In the genomic region with DNA sequence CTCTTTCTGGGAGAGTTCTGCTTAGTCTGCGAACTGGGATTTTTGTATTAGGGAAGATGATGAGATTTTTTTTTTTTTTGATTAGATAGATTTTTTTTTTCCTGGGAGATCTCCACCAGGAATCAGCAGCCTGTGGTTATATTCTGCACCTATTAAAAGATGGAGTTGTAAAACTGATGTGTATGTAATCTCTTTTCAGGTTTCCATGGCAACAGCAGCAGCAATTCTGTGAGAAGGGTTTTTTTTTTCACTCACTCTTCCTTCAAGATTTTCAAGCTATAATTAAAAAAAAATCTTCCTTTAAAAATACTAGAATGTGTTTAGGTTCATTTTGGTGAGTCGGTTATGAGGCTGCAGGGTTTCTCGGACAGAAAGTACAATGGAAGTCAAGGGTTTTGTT, we compare ENCODE assay signal across 22 mouse cellular contexts.
DNase-seq lines count a peak whose midpoint lies in the region; ATAC-seq lines count a peak whose summit lies in the region.
"Had no signal": no experiment of that assay in that cellular context is flagged by ENCODE, and none has a peak within 500 bp of the region (broad histone marks: within the 10 kb centered on the region; RNA-seq: fewer than 3 reads in every experiment).

No protein-coding gene starts in this region.

- H3K36me3 ChIP-seq in hindbrain, embryonic 13.5 days = no peaks in the 10 kb centered on the region
- no peaks in the 10 kb centered on the region for H3K36me3 ChIP-seq in hindbrain, embryonic 11.5 days (ENCODE audit: control insufficient read depth, insufficient read depth, low read length)
- H3K36me3 ChIP-seq in forebrain, embryonic 15.5 days = no peaks in the 10 kb centered on the region
- no peaks in the 10 kb centered on the region for H3K36me3 ChIP-seq in midbrain, embryonic 12.5 days
- H3K36me3 ChIP-seq in neural tube, embryonic 15.5 days = no peaks in the 10 kb centered on the region
- H3K36me3 ChIP-seq: embryonic facial prominence, embryonic 15.5 days; heart, embryonic 10.5 days; limb, embryonic 10.5 days had no signal

- H3K4me1 ChIP-seq in hindbrain, embryonic 13.5 days (replicated peaks) = peaks cover 11% of the 10 kb centered on the region
- no peaks in the 10 kb centered on the region for H3K4me1 ChIP-seq in hindbrain, embryonic 11.5 days (replicated peaks; ENCODE audit: control insufficient read depth, insufficient read depth, low read length)
- peaks cover 14% of the 10 kb centered on the region for H3K4me1 ChIP-seq in forebrain, embryonic 15.5 days
- H3K4me1 ChIP-seq in midbrain, embryonic 12.5 days = peaks cover 9% of the 10 kb centered on the region
- H3K4me1 ChIP-seq in neural tube, embryonic 15.5 days = peaks cover 10% of the 10 kb centered on the region; the same call in 1 of the 2 replicates
- H3K4me1 ChIP-seq: embryonic facial prominence, embryonic 15.5 days; heart, embryonic 10.5 days; limb, embryonic 10.5 days had no signal

- no peak overlapping the region for H3K9ac ChIP-seq in hindbrain, embryonic 13.5 days
- no peak overlapping the region for H3K9ac ChIP-seq in hindbrain, embryonic 11.5 days (ENCODE audit: low read depth, low read length)
- H3K9ac ChIP-seq in forebrain, embryonic 15.5 days (replicated peaks) = no peak overlapping the region
- no peak overlapping the region for H3K9ac ChIP-seq in midbrain, embryonic 12.5 days (replicated peaks)
- no peak overlapping the region for H3K9ac ChIP-seq in neural tube, embryonic 15.5 days (replicated peaks)
- H3K9ac ChIP-seq: embryonic facial prominence, embryonic 15.5 days; liver, postnatal 0 days had no signal

- H3K27ac ChIP-seq in hindbrain, embryonic 13.5 days = peak overlapping the region; percentile 81
- no peak overlapping the region for H3K27ac ChIP-seq in hindbrain, embryonic 11.5 days (ENCODE audit: low read depth, low read length)
- H3K27ac ChIP-seq in forebrain, embryonic 15.5 days (replicated peaks) = peak overlapping the region; percentile 67
- H3K27ac ChIP-seq in midbrain, embryonic 12.5 days (replicated peaks) = peak overlapping the region; percentile 49
- peak overlapping the region; percentile 58 for H3K27ac ChIP-seq in neural tube, embryonic 15.5 days (replicated peaks)
- H3K27ac ChIP-seq: embryonic facial prominence, embryonic 15.5 days; gastrocnemius, adult 2 months; heart, embryonic 10.5 days; layer of hippocampus, adult 2 months; limb, embryonic 10.5 days had no signal

- no peaks in the 10 kb centered on the region for H3K27me3 ChIP-seq in hindbrain, embryonic 13.5 days
- H3K27me3 ChIP-seq in hindbrain, embryonic 11.5 days (ENCODE audit: control insufficient read depth, insufficient read depth, low read length) = no peaks in the 10 kb centered on the region
- no peaks in the 10 kb centered on the region for H3K27me3 ChIP-seq in forebrain, embryonic 15.5 days
- no peaks in the 10 kb centered on the region for H3K27me3 ChIP-seq in midbrain, embryonic 12.5 days
- H3K27me3 ChIP-seq in neural tube, embryonic 15.5 days (replicated peaks) = no peaks in the 10 kb centered on the region
- H3K27me3 ChIP-seq: embryonic facial prominence, embryonic 15.5 days had no signal

- no peak for ATAC-seq in hindbrain, embryonic 13.5 days (ENCODE audit: low FRiP score)
- ATAC-seq in hindbrain, embryonic 11.5 days (ENCODE audit: low FRiP score) = no peak
- no peak for ATAC-seq in forebrain, embryonic 15.5 days (replicated peaks)
- no peak for ATAC-seq in midbrain, embryonic 12.5 days (ENCODE audit: low FRiP score, low read depth)
- no peak for ATAC-seq in neural tube, embryonic 15.5 days (ENCODE audit: low FRiP score)
- ATAC-seq in cerebellum, adult (ENCODE audit: insufficient number of reproducible peaks, low FRiP score, low TSS enrichment) = no peak
- ATAC-seq: liver, postnatal 0 days had no signal

- 59% methylated on average over 3 of the region's 3 CpGs for WGBS in hindbrain, embryonic 13.5 days
- 85% methylated on average over 3 of the region's 3 CpGs for WGBS in hindbrain, embryonic 11.5 days
- 32% methylated on average over 3 of the region's 3 CpGs for whole genome bisulfite sequencing in forebrain, embryonic 15.5 days
- 65% methylated on average over 3 of the region's 3 CpGs for WGBS in midbrain, embryonic 12.5 days
- WGBS in neural tube, embryonic 15.5 days = 59% methylated on average over 3 of the region's 3 CpGs

- no peak for DNase-seq in hindbrain, embryonic 11.5 days (ENCODE audit: low spot score)
- DNase-seq in layer of hippocampus, postnatal 25 days (ENCODE audit: extremely low spot score in 1 of 2, low spot score in 1 of 2) = no peak
- DNase-seq in adrenal gland, postnatal 25 days = no peak
- DNase-seq: B cell, adult 2 months; cerebellum, adult 11 months; cerebellum, postnatal 36 days; gastrocnemius, adult 2 months; kidney, adult 2 months; kidney, postnatal 10 days; liver, postnatal 0 days; lung, postnatal 10 days; right cerebral cortex, postnatal 4 days; thymus, postnatal 14 days had no signal

- H3K4me3 ChIP-seq in hindbrain, embryonic 13.5 days = no peak overlapping the region
- H3K4me3 ChIP-seq in hindbrain, embryonic 11.5 days (ENCODE audit: low read depth, low read length) = no peak overlapping the region
- no peak overlapping the region for H3K4me3 ChIP-seq in forebrain, embryonic 15.5 days
- H3K4me3 ChIP-seq in midbrain, embryonic 12.5 days = no peak overlapping the region
- H3K4me3 ChIP-seq in neural tube, embryonic 15.5 days (replicated peaks) = no peak overlapping the region
- H3K4me3 ChIP-seq: embryonic facial prominence, embryonic 15.5 days; gastrocnemius, adult 2 months; heart, embryonic 10.5 days; layer of hippocampus, adult 2 months; limb, embryonic 10.5 days had no signal

- H3K9me3 ChIP-seq in hindbrain, embryonic 13.5 days = 0 out of 2 replicates have a peak, but pooled peaks cover 3% of the 10 kb centered on the region
- no peaks in the 10 kb centered on the region for H3K9me3 ChIP-seq in hindbrain, embryonic 11.5 days (ENCODE audit: control insufficient read depth, low read length)
- no peaks in the 10 kb centered on the region for H3K9me3 ChIP-seq in forebrain, embryonic 15.5 days
- no peaks in the 10 kb centered on the region for H3K9me3 ChIP-seq in midbrain, embryonic 12.5 days
- H3K9me3 ChIP-seq in neural tube, embryonic 15.5 days (replicated peaks) = no peaks in the 10 kb centered on the region
- H3K9me3 ChIP-seq: embryonic facial prominence, embryonic 15.5 days; heart, embryonic 10.5 days; limb, embryonic 10.5 days had no signal

- no peak overlapping the region for H3K4me2 ChIP-seq in hindbrain, embryonic 13.5 days
- no peak overlapping the region for H3K4me2 ChIP-seq in hindbrain, embryonic 11.5 days (replicated peaks; ENCODE audit: low read depth, low read length)
- H3K4me2 ChIP-seq in forebrain, embryonic 15.5 days (replicated peaks) = no peak overlapping the region
- H3K4me2 ChIP-seq in midbrain, embryonic 12.5 days (replicated peaks) = no peak overlapping the region
- H3K4me2 ChIP-seq in neural tube, embryonic 15.5 days = no peak overlapping the region
- H3K4me2 ChIP-seq: embryonic facial prominence, embryonic 15.5 days had no signal
